Mouse (Mus musculus) brown adipose tissue, adult 24 weeks (tissue): ENCODE measurements at regions not wholly inside any gene's neighbourhood (a gene's known extent, or its start where the extent isn't known, plus 50 kb on each side); places are given as distances from the start of the nearest gene placed in this dataset.

Source experiments
- H3K27ac ChIP-seq: fragments of 200-500 bp; replicated peaks from 2 replicates; pipeline ENCODE4 v1.5.1; 2012; ENCODE audit warnings: low read depth, mild to moderate bottlenecking, low read length
- H3K4me1 ChIP-seq: fragments of 200-500 bp; 2 replicates; pipeline ENCODE4 v1.6.1; 2012; ENCODE audit warnings: low read length, mixed read lengths; ENCODE audit not compliant: control insufficient read depth, insufficient read depth, insufficient read length
- H3K4me3 ChIP-seq: fragments of 200-500 bp; 2 replicates; pipeline ENCODE4 v1.5.1; 2012; ENCODE audit warnings: low read depth, mild to moderate bottlenecking, low read length, moderate library complexity; ENCODE audit not compliant: insufficient read depth

DNA sequence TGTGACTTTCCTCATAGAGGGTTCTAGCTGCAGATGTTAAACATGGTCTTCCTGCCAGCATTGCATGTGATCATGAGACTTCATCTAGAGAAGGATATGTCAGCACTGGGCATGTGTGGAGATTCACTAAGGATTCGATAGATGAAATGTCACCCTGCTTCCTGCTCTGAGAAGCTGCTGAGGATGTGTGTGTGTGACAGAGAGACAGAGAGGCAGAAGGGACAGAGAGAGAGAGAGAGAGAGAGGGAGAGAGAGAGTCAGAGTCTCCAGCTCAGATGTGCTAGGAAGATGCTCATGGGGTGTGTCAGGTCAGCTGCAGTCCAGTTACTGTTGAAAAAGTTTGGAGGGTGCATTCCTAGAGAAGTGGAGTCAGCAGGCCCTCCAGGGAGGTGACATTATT lies 78.9 kb upstream of the Glrp1 start:
- H3K27ac ChIP-seq = 0 out of 2 replicates have a peak overlapping the region, but pooled peaks have one; percentile 32
- no peak overlapping the region for H3K4me3 ChIP-seq
- no peaks in the 10 kb centered on the region for H3K4me1 ChIP-seq

GRCm38 (mm10) chr1:88586823-88587820 lies 77.3 kb upstream of the Glrp1 start:
- no peak overlapping the region for H3K4me3 ChIP-seq
- H3K27ac ChIP-seq = peak overlapping the region; percentile 52
- H3K4me1 ChIP-seq = no peaks in the 10 kb centered on the region

DNA sequence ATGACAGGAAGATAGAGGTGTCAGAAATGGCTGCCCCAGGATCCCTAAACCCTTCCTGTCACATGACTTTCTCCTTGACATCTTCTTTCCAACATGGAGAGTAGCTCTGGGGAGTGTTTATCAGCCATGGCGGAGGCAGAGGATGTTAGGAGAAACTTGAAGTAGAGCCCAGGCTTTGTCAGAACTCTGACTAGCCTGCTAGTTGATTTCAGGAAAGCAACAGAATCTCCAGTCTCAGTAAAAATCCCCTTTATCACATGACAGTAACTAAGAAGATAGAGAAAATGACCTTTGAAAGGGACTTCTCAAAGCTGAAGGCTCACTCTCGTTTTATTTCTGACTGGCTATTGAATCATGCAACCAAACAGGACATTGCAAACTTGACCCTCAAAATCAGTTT lies 76.3 kb upstream of the Glrp1 start:
- Histone ChIP-seq H3K4me1 (no peaks in the 10 kb centered on the region), H3K4me3 (no peak overlapping the region), H3K27ac (no peak overlapping the region)

- H3K4me3 ChIP-seq = no peak overlapping the region
- H3K27ac ChIP-seq = no peak overlapping the region
- no peaks in the 10 kb centered on the region for H3K4me1 ChIP-seq
Observed at GRCm38 (mm10) chr1:88584515-88585033, 74.7 kb upstream of the Glrp1 start.

- Histone ChIP-seq H3K4me3 (no peak overlapping the region), H3K4me1 (no peaks in the 10 kb centered on the region)
Observed at GRCm38 (mm10) chr1:88578231-88578620, 68.4 kb upstream of the Glrp1 start.

DNA sequence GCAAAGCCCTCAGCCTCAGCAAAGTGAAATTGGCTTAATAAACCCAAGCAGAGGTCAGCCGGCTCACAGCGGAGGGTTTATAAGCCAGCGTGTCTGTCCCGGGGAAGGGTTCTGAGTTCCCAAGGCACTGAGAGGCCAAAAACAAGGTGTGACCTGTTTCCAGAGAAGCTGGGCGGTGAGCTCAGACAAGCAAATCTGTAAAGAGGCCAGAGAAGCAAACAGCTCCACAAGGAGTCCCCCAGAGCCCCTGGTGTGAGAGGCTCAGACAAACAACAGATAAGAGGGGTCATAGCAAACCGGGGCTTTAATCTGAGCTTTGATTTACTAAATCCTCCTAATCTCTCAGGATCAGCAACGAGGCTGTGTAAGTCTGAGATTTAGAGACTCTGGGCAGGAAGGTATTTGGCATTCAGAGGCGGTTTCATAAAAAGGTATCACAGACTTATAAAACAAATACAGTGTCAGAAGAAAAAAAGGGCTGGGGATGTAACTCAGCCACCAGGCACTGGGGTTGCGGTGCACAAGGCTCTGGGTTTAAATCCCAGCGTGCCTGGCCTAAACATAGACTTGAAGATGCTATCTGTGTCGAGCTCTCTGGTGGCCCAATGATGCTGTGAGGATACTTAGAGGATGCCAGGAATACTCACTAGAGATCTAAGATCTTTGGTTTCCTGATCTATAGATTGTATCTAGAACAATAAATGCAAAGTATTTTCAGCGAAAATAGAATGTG lies 67.8 kb upstream of the Glrp1 start:
- no peak overlapping the region for H3K27ac ChIP-seq
- H3K4me3 ChIP-seq = no peak overlapping the region
- no peaks in the 10 kb centered on the region for H3K4me1 ChIP-seq

More at GRCm38 (mm10) chr1:88578231-88578620, 68.4 kb upstream of the Glrp1 start:
- H3K27ac ChIP-seq = no peak overlapping the region

DNA sequence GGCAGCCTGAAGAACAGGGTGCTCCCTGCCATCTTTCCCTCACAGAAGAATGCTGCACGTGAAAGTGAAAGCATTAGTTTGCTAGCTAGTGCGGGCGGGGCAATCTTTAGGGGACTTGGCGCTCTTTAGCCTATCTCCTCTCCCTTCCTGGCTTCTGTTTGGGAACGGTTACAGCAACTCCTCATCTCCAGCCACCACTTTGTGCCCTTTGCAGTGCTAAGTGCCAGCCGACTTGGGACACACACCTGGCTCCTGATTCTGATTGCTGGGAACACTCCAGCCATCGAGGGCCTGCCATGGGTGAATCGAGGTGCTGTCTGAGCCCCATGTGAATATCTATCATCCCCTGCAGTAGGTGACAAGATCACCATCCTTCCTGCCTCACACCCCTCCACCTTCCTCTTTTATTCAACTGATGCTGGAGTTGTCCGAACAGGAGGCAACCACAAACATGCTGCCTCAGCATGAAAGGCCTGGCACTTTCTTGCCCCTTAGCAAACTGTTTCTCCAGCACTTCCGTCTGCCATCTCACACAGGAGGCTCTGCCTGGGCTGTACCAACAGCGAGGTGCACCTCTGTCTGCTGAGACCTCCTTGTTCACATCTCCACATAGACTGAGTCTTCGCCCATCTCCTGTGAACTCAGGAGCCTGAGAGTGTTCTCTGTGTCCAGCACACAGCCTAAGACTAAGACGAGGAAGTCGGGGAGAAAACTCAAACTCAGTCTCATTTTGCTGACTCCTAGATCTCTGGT lies 66.2 kb upstream of the Glrp1 start:
- Histone ChIP-seq H3K4me1 (no peaks in the 10 kb centered on the region), H3K27ac (no peak overlapping the region; the same call in 1 of the 2 replicates), H3K4me3 (0 out of 2 replicates have a peak overlapping the region, but pooled peaks have one; percentile 12)

DNA sequence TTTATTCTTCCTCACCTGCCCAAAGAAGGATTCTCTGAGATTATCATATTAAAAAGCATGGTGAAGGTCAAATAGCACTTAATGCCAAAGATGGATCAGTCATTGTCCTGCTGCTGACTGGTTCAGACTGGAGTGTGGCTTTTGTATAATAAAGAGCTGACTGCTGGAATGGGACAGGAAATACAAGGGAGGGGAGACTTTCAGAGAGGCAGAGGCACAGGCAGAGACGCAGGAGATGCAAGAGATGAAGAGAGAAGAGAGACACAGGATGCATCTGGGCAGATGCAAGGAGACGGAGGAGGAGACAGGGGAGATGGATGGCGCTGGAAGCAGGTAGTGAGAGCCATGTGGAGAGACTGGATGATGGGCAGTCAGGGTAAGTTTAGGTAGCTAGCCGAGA lies 65.4 kb upstream of the Glrp1 start:
- no peak overlapping the region for H3K27ac ChIP-seq
- H3K4me1 ChIP-seq = no peaks in the 10 kb centered on the region
- H3K4me3 ChIP-seq = no peak overlapping the region

DNA sequence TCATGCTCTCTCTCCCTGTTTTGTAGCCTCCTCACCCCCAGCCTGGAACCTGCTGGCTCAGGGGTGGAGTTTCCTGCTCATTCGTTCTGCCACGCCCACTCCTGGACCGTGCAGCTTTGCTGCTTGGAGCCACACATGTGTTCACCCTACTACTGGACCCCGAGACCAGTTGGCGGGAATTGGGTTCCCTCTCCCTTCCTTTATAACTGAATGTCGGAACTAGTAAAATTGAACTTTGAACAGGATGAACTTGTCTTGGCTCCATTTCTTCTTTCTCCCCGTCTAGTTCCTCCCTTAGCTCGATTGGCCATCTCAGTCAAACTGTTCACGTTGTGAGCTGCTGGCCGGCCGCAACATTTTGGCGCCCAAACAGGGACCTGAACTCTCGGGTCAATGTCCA lies 62.3 kb upstream of the Glrp1 start:
- H3K27ac ChIP-seq = no peak overlapping the region
- H3K4me3 ChIP-seq = no peak overlapping the region
- no peaks in the 10 kb centered on the region for H3K4me1 ChIP-seq

DNA sequence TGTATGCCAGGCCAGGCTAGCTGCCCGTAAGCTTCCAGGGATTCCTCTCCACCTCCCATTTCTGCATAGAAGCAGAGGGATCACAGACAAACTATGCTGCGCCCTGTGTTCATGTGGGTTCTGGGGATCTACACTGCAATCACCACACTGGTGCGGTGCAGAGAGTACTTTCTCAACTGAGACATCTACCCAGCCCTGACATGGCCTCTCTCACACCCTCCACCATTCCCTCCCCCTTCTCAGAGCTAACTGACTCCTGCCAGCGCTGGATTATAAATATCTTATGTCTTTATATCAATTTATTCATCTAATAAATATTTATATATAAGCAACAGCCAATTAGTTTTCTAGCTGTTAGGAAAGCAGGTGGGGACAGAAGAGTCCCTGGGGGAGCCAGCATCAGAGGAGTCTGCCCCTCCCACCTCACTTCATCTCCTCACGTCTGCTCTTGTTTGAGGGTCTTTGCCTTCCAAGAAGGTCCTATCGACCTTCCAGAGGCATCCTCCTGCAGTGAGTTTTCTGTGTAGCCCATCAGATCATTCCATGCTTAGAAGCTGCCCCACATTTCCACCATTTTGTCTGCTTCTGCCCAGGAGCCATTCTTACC lies 58.7 kb upstream of the Glrp1 start:
- Histone ChIP-seq H3K4me1 (no peaks in the 10 kb centered on the region), H3K27ac (no peak overlapping the region), H3K4me3 (no peak overlapping the region)

GRCm38 (mm10) chr1:88567198-88567597 lies 57.3 kb upstream of the Glrp1 start:
- Histone ChIP-seq H3K27ac (no peak overlapping the region), H3K4me1 (no peaks in the 10 kb centered on the region), H3K4me3 (no peak overlapping the region)

DNA sequence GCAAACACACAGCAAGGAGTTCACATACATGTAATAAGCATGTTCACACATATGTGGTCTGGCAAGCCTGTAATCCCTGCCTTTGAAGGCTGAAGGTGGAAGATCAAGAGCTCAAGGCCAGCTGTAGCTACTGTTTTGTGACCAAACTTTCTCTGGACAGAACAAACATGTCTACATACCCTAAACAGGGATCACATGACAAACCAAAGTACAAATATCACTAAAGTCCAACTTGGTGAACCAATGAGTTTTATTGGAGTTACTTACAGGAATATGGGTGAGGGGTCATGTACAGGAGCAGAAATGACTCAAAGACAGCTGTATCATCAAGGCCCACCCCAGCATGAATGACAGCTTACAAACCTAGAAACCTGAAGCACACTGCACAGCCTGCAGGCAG lies 56.6 kb upstream of the Glrp1 start:
- H3K27ac ChIP-seq = peak overlapping the region; percentile 5; the same call in 1 of the 2 replicates
- H3K4me3 ChIP-seq = no peak overlapping the region
- no peaks in the 10 kb centered on the region for H3K4me1 ChIP-seq

- Histone ChIP-seq H3K4me1 (no peaks in the 10 kb centered on the region), H3K27ac (no peak overlapping the region), H3K4me3 (no peak overlapping the region)
Observed at GRCm38 (mm10) chr1:88564825-88565224, 55.0 kb upstream of the Glrp1 start.

DNA sequence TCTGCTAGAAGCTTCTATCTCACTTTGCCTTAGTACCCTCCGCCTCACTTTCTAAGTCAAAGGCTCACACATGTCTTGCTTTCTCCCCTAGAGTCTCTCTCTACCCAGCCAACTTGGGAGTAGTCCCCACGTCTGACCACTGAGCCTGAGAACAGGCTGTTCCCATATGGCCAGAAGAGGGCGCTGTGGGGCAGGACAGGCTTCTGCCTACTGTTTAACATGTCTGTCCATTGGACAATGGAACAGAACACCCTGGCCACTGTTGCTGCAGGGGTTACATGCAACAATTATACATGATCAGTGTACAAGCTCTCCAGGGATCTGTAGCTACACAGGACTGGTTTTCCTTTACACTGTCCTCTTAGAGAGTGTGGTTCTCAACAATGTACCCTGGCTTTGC lies 52.5 kb upstream of the Glrp1 start:
- no peak overlapping the region for H3K4me3 ChIP-seq
- no peak overlapping the region for H3K27ac ChIP-seq
- no peaks in the 10 kb centered on the region for H3K4me1 ChIP-seq
